Mouse (Mus musculus) adipocyte (in vitro differentiated cells): Measurements from ENCODE around the gene Jag2.

ENCODE experiments used
- DNase-seq: peaks from one replicate; pipeline ENCODE4 v3.0.0-alpha.2; 2016; ENCODE audit warnings: low spot score

Gene Jag2

GRCm38 (mm10) chr12:112941156-112941775 lies 11.7 kb upstream of the Jag2 start:
- peak; percentile 34 for DNase-seq

GRCm38 (mm10) chr12:112940710-112941109 lies 11.1 kb upstream of the Jag2 start:
- DNase-seq: no peak

- DNase-seq: no peak
Observed at GRCm38 (mm10) chr12:112940238-112940637, 10.7 kb upstream of the Jag2 start.

- DNase-seq: no peak
Observed at GRCm38 (mm10) chr12:112938873-112939565, 9.4 kb upstream of the Jag2 start.

- no peak for DNase-seq
Observed at GRCm38 (mm10) chr12:112938366-112938765, 8.8 kb upstream of the Jag2 start.

GRCm38 (mm10) chr12:112937906-112938305 lies 8.3 kb upstream of the Jag2 start:
- DNase-seq: no peak

GRCm38 (mm10) chr12:112932647-112933046 lies 3.1 kb upstream of the Jag2 start:
- no peak for DNase-seq

- DNase-seq: no peak
Observed at GRCm38 (mm10) chr12:112928401-112929241, 955 bp downstream of the Jag2 start.

GRCm38 (mm10) chr12:112927265-112927664 lies 2.3 kb downstream of the Jag2 start:
- no peak for DNase-seq

GRCm38 (mm10) chr12:112925950-112926349 lies 3.6 kb downstream of the Jag2 start:
- no peak for DNase-seq

- DNase-seq: no peak
Observed at GRCm38 (mm10) chr12:112922541-112922940, 7.0 kb downstream of the Jag2 start.

GRCm38 (mm10) chr12:112921518-112921917 lies 8.1 kb downstream of the Jag2 start:
- DNase-seq: no peak

- no peak for DNase-seq
Observed at GRCm38 (mm10) chr12:112917906-112918305, 11.7 kb downstream of the Jag2 start.

- DNase-seq: no peak
Observed at GRCm38 (mm10) chr12:112917486-112917885, 12.1 kb downstream of the Jag2 start.

GRCm38 (mm10) chr12:112916698-112917400 lies 12.7 kb downstream of the Jag2 start:
- DNase-seq: no peak

- no peak for DNase-seq
Observed at GRCm38 (mm10) chr12:112915587-112915986, 14.0 kb downstream of the Jag2 start.

- DNase-seq: no peak
Observed at GRCm38 (mm10) chr12:112914527-112914926, 15.0 kb downstream of the Jag2 start.

GRCm38 (mm10) chr12:112912951-112913745 lies 16.4 kb downstream of the Jag2 start:
- no peak for DNase-seq

- DNase-seq: no peak
Observed at GRCm38 (mm10) chr12:112911701-112912100, 17.9 kb downstream of the Jag2 start.

- no peak for DNase-seq
Observed at GRCm38 (mm10) chr12:112908991-112909390, 20.6 kb downstream of the Jag2 start.

- no peak for DNase-seq
Observed at GRCm38 (mm10) chr12:112905001-112905400, 24.6 kb downstream of the Jag2 start.
